Mouse (Mus musculus) MEL (cell line): ENCODE data around the gene Pdcl3. TPM values are rescaled to one million over a fixed set of nuclear protein-coding genes. Genes with fewer than 3 reads are reported as not detected.

ENCODE experiments used
- DNase-seq: peaks from one replicate; pipeline ENCODE4 v3.0.0; 2011; ENCODE audit warnings: low read depth, low spot score
- H3K27ac ChIP-seq: 2 replicates; pipeline ENCODE4 v1.5.1; 2012; ENCODE audit warnings: low read depth, mild to moderate bottlenecking, control low read depth, low read length, moderate library complexity; ENCODE audit not compliant: control insufficient read depth
- H3K27me3 ChIP-seq, 2 experiments: fragments of 150-350 bp in 1 of 2; sonication (generic) in 1 of 2; 2 replicates each; pipeline ENCODE4 v1.6.1; 2012; ENCODE audit warnings: low read length in 2 of 2, mild to moderate bottlenecking in 2 of 2, improper control_type of control experiment in 1 of 2, moderate library complexity in 1 of 2; ENCODE audit not compliant: insufficient read depth in 2 of 2, control insufficient read depth in 1 of 2
- H3K36me3 ChIP-seq, 2 experiments: 2 replicates each; pipeline ENCODE4 v1.6.1; 2012 to 2014; ENCODE audit warnings: low read length in 2 of 2, improper control_type of control experiment in 1 of 2, inconsistent platforms in 1 of 2, mild to moderate bottlenecking in 1 of 2; ENCODE audit not compliant: insufficient read depth in 2 of 2, control insufficient read depth in 1 of 2
- H3K4me1 ChIP-seq, 2 experiments: fragments of 150-350 bp in 1 of 2; sonication (generic) in 1 of 2; 2 replicates each; pipeline ENCODE4 v1.6.1; 2012; ENCODE audit warnings: low read length in 2 of 2, improper control_type of control experiment in 1 of 2, mild to moderate bottlenecking in 1 of 2; ENCODE audit not compliant: insufficient read depth in 2 of 2, control insufficient read depth in 1 of 2
- H3K4me3 ChIP-seq, 2 experiments: fragments of 150-350 bp in 1 of 2; sonication (generic) in 1 of 2; 2 replicates each; pipeline ENCODE4 v1.5.1; 2012; ENCODE audit warnings: low read depth in 2 of 2, low read length in 2 of 2, mild to moderate bottlenecking in 2 of 2, moderate library complexity in 2 of 2, control low read depth in 1 of 2, improper control_type of control experiment in 1 of 2; ENCODE audit not compliant: control insufficient read depth in 1 of 2, insufficient read depth in 1 of 2
- H3K79me2 ChIP-seq: 2 replicates; pipeline ENCODE4 v1.6.1; 2012; ENCODE audit warnings: mild to moderate bottlenecking, low read length, moderate library complexity; ENCODE audit not compliant: control insufficient read depth, poor library complexity, insufficient read depth
- H3K9ac ChIP-seq: 2 replicates; pipeline ENCODE4 v1.6.1; 2012; ENCODE audit warnings: low read depth, mild to moderate bottlenecking, control low read depth, low read length, moderate library complexity; ENCODE audit not compliant: control insufficient read depth, poor library complexity, severe bottlenecking
- H3K9me3 ChIP-seq: fragments of 150-350 bp; sonication (generic); replicated peaks from 2 replicates; pipeline ENCODE4 v1.6.1; 2012; ENCODE audit warnings: mild to moderate bottlenecking, low read length, improper control_type of control experiment, moderate library complexity; ENCODE audit not compliant: insufficient read depth
- BHLHE40 ChIP-seq: IDR thresholded peaks from 2 replicates; pipeline ENCODE4 v1.6.1; 2012; ENCODE audit warnings: low read depth, mild to moderate bottlenecking, inconsistent platforms, low read length, improper control_type of control experiment, borderline replicate concordance
- CHD1 ChIP-seq: IDR thresholded peaks from 2 replicates; pipeline ENCODE4 v1.6.1; 2012; ENCODE audit warnings: low read depth, mild to moderate bottlenecking, inconsistent platforms, low read length, improper control_type of control experiment
- CHD2 ChIP-seq: IDR thresholded peaks from 2 replicates; pipeline ENCODE4 v1.6.1; 2011; ENCODE audit warnings: low read length, improper control_type of control experiment
- CTCF ChIP-seq, 3 experiments: IDR thresholded peaks in 2 of 3; conservative IDR thresholded peaks in 1 of 3; 2 replicates each; pipeline ENCODE4 v1.5.1; 2011 to 2012; ENCODE audit warnings: low read length in 3 of 3, low read depth in 2 of 3, mild to moderate bottlenecking in 2 of 3, improper control_type of control experiment in 1 of 3, inconsistent platforms in 1 of 3, mixed read lengths in 1 of 3, moderate library complexity in 1 of 3; ENCODE audit not compliant: control insufficient read depth in 1 of 3, insufficient read depth in 1 of 3, poor library complexity in 1 of 3, severe bottlenecking in 1 of 3
- E2F4 ChIP-seq: IDR thresholded peaks from 2 replicates; pipeline ENCODE4 v1.6.1; 2011; ENCODE audit warnings: low read depth, low read length, improper control_type of control experiment, borderline replicate concordance
- ELF1 ChIP-seq: IDR thresholded peaks from 2 replicates; pipeline ENCODE4 v1.6.1; 2014; ENCODE audit warnings: low read depth, mild to moderate bottlenecking, inconsistent platforms, low read length, improper control_type of control experiment, moderate library complexity
- GABPA ChIP-seq: IDR thresholded peaks from 2 replicates; pipeline ENCODE4 v1.6.1; 2012; ENCODE audit warnings: low read depth, mild to moderate bottlenecking, inconsistent platforms, low read length, improper control_type of control experiment, moderate library complexity
- GATA1 ChIP-seq: IDR thresholded peaks from 2 replicates; pipeline ENCODE4 v1.6.1; 2011; ENCODE audit warnings: low read depth, low read length, improper control_type of control experiment
- JUND ChIP-seq: IDR thresholded peaks from 2 replicates; pipeline ENCODE4 v1.6.1; 2011; ENCODE audit warnings: low read depth, mild to moderate bottlenecking, improper control_type of control experiment, low read length
- MAFK ChIP-seq: IDR thresholded peaks from 2 replicates; pipeline ENCODE4 v1.6.1; 2011; ENCODE audit warnings: low read depth, mild to moderate bottlenecking, low read length, improper control_type of control experiment, borderline replicate concordance
- MAX ChIP-seq: IDR thresholded peaks from 2 replicates; pipeline ENCODE4 v1.6.1; 2011; ENCODE audit warnings: low read length, improper control_type of control experiment
- MAZ ChIP-seq: IDR thresholded peaks from 2 replicates; pipeline ENCODE4 v1.6.1; 2012; ENCODE audit warnings: low read depth, mild to moderate bottlenecking, inconsistent platforms, low read length, improper control_type of control experiment
- MEF2A ChIP-seq: IDR thresholded peaks from 2 replicates; pipeline ENCODE4 v1.6.1; 2014; ENCODE audit warnings: low read depth, mild to moderate bottlenecking, inconsistent platforms, low read length, improper control_type of control experiment; ENCODE audit not compliant: poor library complexity, insufficient replicate concordance, severe bottlenecking; ENCODE audit errors: extremely low read depth
- MXI1 ChIP-seq: IDR thresholded peaks from 2 replicates; pipeline ENCODE4 v1.6.1; 2011; ENCODE audit warnings: mild to moderate bottlenecking, low read depth, low read length, improper control_type of control experiment
- MYB ChIP-seq: IDR thresholded peaks from 2 replicates; pipeline ENCODE4 v1.6.1; 2011; ENCODE audit warnings: mild to moderate bottlenecking, low read depth, low read length, improper control_type of control experiment
- MYC ChIP-seq: IDR thresholded peaks from 2 replicates; pipeline ENCODE4 v1.6.1; 2011; ENCODE audit warnings: low read depth, mild to moderate bottlenecking, low read length, improper control_type of control experiment, moderate library complexity
- NELFE ChIP-seq: IDR thresholded peaks from 2 replicates; pipeline ENCODE4 v1.6.1; 2011; ENCODE audit warnings: low read depth, low read length, improper control_type of control experiment
- POLR2AphosphoS2 ChIP-seq: IDR thresholded peaks from 2 replicates; pipeline ENCODE4 v1.6.1; 2011; ENCODE audit warnings: low read length, improper control_type of control experiment
- POLR2AphosphoS5 ChIP-seq: IDR thresholded peaks from 2 replicates; pipeline ENCODE4 v1.6.1; 2012; ENCODE audit warnings: low read depth, borderline replicate concordance, mild to moderate bottlenecking, inconsistent platforms, low read length, moderate library complexity, mixed read lengths
- RAD21 ChIP-seq: IDR thresholded peaks from 2 replicates; pipeline ENCODE4 v1.6.1; 2011; ENCODE audit warnings: mild to moderate bottlenecking, low read depth, low read length, improper control_type of control experiment
- SMC3 ChIP-seq: IDR thresholded peaks from 2 replicates; pipeline ENCODE4 v1.6.1; 2011; ENCODE audit warnings: low read depth, low read length, improper control_type of control experiment
- TCF12 ChIP-seq: IDR thresholded peaks from 2 replicates; pipeline ENCODE4 v1.6.1; 2014; ENCODE audit warnings: low read depth, mild to moderate bottlenecking, inconsistent platforms, low read length, improper control_type of control experiment, moderate library complexity
- USF2 ChIP-seq, 2 experiments: IDR thresholded peaks; 2 replicates each; pipeline ENCODE4 v1.6.1; 2011 to 2012; ENCODE audit warnings: improper control_type of control experiment in 2 of 2, low read length in 2 of 2, borderline replicate concordance in 1 of 2, inconsistent platforms in 1 of 2, low read depth in 1 of 2, mild to moderate bottlenecking in 1 of 2; ENCODE audit not compliant: insufficient read depth in 1 of 2
- ZC3H11A ChIP-seq: IDR thresholded peaks from 2 replicates; pipeline ENCODE4 v1.6.1; 2012; ENCODE audit warnings: low read depth, mild to moderate bottlenecking, inconsistent platforms, low read length, improper control_type of control experiment
- ZNF384 ChIP-seq: IDR thresholded peaks from 2 replicates; pipeline ENCODE4 v1.6.1; 2012; ENCODE audit warnings: low read depth, mild to moderate bottlenecking, inconsistent platforms, low read length, improper control_type of control experiment
- polyA plus RNA-seq, 2 experiments: library from polyadenylated mRNA; stranded (reverse) in 1 of 2; unstranded in 1 of 2; fragments of >175 nt in 1 of 2; fragments of >200 nt in 1 of 2; gene quantifications; 2 replicates each; pipeline versions ENCODE4 v1.2.1 to v1.2.4; 2012; ENCODE audit warnings: low replicate concordance in 2 of 2, low read depth in 1 of 2; ENCODE audit not compliant: insufficient read length in 2 of 2, insufficient read depth in 1 of 2, missing spikeins in 1 of 2
- total RNA-seq: library from RNA; depleted of rRNA; stranded (reverse); fragments of 300-350 nt; gene quantifications from 2 replicates; pipeline ENCODE4 v1.2.3, GENCODE M21; 2012

Gene Pdcl3
- total and polyA plus RNA-seq, 3 experiments = 52.5 to 236 (median 71.5) TPM

- Histone ChIP-seq H3K4me1 (no peaks in the 10 kb centered on the region), H3K9me3 (no peaks in the 10 kb centered on the region), H3K27ac (no peak overlapping the region), H3K36me3 (no peaks in the 10 kb centered on the region), H3K9ac (no peak overlapping the region), H3K27me3 (peaks cover 0 to 2% of the 10 kb centered on the region in 2 experiments; a peak in 1 of 4 replicates), H3K79me2 (no peaks in the 10 kb centered on the region), H3K4me3 (no peak overlapping the region)
- DNase-seq = peak; percentile 60
- TF ChIP-seq CTCF (IDR thresholded peaks at IDR 0.05 in 2 of 3, conservative IDR thresholded peaks at IDR 0.05 in 1 of 3; ENCODE audit: control insufficient read depth in 1 of 3, insufficient read depth in 1 of 3, low read depth in 2 of 3, low read length in 3 of 3, poor library complexity in 1 of 3, severe bottlenecking in 1 of 3) = peak in 2 of 3 experiments; percentile 33 to 81; a peak in 4 of 6 replicates
- no peak for TF ChIP-seq JUND
- peak; percentile 56 for TF ChIP-seq ZC3H11A
- TF ChIP-seq ZNF384 = no peak
- TF ChIP-seq GABPA = no peak
- peak; percentile 75 for TF ChIP-seq SMC3
- TF ChIP-seq MEF2A = no peak
- TF ChIP-seq BHLHE40 = no peak
- peak; percentile 80 for TF ChIP-seq RAD21
These were observed 25.2 kb downstream of the Pdcl3 start for GRCm38 (mm10) chr1:39010583-39011021.

- TF ChIP-seq CHD1 (no peak), ELF1 (no peak), ZNF384 (no peak), GATA1 (no peak), MXI1 (no peak), TCF12 (no peak), POLR2AphosphoS5 (no peak), MAFK (no peak), SMC3 (no peak), MAZ (no peak), USF2 (IDR thresholded peaks at IDR 0.05; ENCODE audit: borderline replicate concordance in 1 of 2, insufficient read depth in 1 of 2, low read depth in 1 of 2, low read length in 2 of 2) (no peak), MEF2A (no peak), POLR2AphosphoS2 (no peak), CHD2 (no peak), MYC (no peak), E2F4 (no peak), MAX (no peak), MYB (no peak), NELFE (no peak)
These were observed 27.2 kb downstream of the Pdcl3 start for GRCm38 (mm10) chr1:39012576-39012975.

More at GRCm38 (mm10) chr1:39012576-39012975, 27.2 kb downstream of the Pdcl3 start:
- no peaks in the 10 kb centered on the region for H3K36me3 ChIP-seq
- no peak overlapping the region for H3K4me3 ChIP-seq
- DNase-seq = no peak
- H3K27ac ChIP-seq = no peak overlapping the region
- H3K9ac ChIP-seq = no peak overlapping the region
- H3K79me2 ChIP-seq = no peaks in the 10 kb centered on the region
- no peaks in the 10 kb centered on the region for H3K9me3 ChIP-seq
- H3K27me3 ChIP-seq = peaks cover 0 to 2% of the 10 kb centered on the region in 2 experiments; a peak in 1 of 4 replicates
- H3K4me1 ChIP-seq = no peaks in the 10 kb centered on the region
